Mouse (Mus musculus) colon, adult 2 months (tissue): ENCODE data around the gene Stn1. TPM values are rescaled to one million over a fixed set of nuclear protein-coding genes. Genes with fewer than 3 reads are reported as not detected.

ENCODE experiments used
- polyA plus RNA-seq: library from polyadenylated mRNA; depleted of rRNA; stranded (reverse); fragments of >200 nt; gene quantifications from 2 replicates; pipeline ENCODE4 v1.2.3, GENCODE M21; 2012; rRNA removed

Stn1 gene
- polyA plus RNA-seq, result 13.7 and 14.6 TPM in 2 replicates

DNA sequence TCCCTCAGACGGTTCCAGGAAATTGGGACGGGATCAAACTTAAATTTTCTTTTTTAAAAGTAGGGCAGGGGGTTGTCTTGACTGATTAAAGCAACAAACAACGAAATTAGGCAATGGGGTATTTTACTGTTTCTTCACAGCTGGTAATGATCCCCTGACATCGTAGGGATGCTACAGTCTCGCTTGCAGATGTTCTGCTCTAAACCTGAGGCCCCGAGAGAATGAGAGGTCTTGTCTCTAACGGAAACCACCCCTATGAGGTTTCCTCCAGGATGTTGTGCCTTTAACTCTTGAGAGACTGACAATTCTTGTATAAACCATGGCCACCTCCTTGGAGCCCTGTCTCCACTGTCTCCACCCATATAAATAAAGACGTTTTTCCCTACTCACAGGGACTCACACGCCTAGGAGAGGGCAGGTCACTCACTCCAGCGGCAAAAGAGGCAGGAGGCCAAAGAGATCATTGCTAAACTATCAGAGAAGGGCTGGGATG, at the start of gene Stn1:
TSS of gene Stn1 (minus strand) at position 208 of the 493 bp plus-strand sequence.

DNA sequence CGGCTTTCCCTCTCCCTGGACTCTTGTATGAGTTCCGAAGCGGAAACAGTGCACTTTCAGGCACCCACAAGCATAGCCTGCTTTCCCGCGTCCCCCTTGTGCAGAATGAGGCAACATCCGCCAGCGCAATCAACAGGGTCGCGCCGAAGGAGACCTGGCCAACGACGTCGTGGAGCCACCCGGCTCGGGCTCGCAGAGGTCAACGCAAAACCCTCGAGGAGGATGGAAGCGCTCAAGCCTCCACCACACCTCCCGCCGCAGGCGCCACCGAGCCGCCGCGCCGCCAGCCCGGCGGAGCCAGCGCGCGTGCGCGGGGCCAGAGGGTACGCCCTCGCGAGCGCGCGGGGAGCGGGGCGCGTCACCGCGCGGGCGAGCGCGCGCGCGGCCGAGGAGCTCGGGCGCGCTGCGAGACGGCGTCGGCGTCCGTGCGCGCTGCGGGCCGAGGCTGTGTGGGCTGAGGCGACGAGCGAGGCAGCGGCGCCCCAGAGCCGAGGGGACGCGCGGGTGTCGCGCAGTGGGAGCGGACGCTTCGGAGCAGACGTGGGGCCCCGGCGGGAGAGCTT, 42.0 kb upstream of the Stn1 start, which contains the start of gene Slk:
TSS of gene Slk (plus strand) at position 454 of the 563 bp plus-strand sequence.

DNA sequence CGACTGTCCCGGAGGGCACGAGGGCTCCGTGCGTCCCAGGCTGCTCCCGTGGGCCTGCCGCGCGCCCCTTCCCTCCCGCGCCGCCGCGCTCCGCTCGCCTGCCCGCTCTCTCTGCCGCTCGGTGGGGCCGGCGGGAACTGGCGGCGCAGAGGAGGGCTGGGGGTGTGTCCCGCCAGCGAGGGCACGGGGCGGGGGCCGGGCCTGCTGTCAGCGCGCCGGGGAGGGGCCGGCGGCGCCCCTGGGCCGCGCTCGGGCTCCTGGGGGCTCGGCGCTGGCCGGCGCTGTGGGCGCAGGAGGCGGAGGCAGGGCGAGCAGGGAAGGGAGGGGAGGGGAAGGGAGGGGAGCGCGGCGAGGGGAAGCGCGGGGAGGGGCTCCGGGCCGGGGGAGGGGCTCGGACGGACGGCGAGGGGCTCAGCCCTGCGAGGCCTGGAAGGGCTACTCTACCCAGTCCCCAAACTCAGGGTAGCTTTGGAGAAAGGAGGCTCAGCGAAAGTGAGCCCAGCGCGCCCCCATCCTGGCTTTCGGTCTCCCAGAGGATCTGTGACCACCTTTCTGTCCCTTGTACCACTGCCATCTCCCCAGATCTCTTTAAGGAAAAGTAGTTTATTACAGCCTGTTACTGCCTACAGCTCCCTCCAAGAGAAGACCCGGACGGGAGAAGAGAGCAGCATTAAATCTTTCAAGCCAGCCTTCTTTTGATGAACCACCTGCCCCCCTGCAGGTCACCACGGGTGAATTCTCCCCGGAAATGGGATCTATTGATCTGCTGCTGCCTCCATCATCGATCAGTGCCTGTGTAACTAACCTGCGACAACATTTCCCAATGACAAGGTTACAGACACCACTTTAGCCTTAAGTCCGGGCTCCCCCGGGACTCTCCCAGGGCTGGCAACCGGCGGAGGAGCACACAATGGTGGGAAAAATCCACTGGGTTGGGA, 72.7 kb downstream of the Stn1 start, which contains the start of gene Sh3pxd2a:
TSS of gene Sh3pxd2a (minus strand) at position 98 of the 938 bp plus-strand sequence.

Other genes starting within 250 kb of the Stn1 start
- 14.0 and 15.1 TPM in 2 replicates for gene Sh3pxd2a, start 73.1 kb downstream of the Stn1 start, polyA plus RNA-seq
- gene Slk, start 42.2 kb upstream of the Stn1 start, polyA plus RNA-seq, result 11.3 and 14.0 TPM in 2 replicates
- 0.27 and 0.76 TPM in 2 replicates for gene Col17a1, start 154.6 kb upstream of the Stn1 start, polyA plus RNA-seq
- gene Sfr1, start 194.2 kb upstream of the Stn1 start, polyA plus RNA-seq, result 21.7 and 22.4 TPM in 2 replicates